Mouse (Mus musculus): Measurements from ENCODE around the gene Coro1c. TPM values are rescaled to one million over a fixed set of nuclear protein-coding genes. Genes with fewer than 3 reads are reported as not detected.

The Coro1c gene
- total and polyA plus RNA-seq, 3 experiments = 77.3 to 158 (median 103) TPM

DNA sequence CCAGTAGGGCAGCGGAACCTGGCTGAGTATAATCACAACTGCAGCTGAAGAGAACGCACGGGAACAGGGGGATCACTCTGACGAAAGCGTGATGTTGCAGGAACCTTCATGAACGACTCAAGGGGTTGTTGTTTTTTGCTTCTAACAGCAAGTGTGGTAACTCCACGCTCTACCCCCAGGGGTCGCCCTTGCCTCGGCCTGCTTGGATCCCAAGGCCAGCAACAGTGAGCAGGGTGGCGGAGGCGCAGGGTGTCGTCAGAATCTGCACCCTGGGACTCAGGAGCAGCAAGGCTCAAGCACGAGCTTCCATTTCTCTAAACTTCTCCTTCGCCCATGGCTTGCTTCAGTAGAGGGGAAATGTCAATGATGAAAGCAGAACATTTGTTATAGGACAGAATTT, 54.1 kb downstream of the Coro1c start:
- Histone ChIP-seq H3K79me2 (ENCODE audit: control insufficient read depth, insufficient read depth, low read length, poor library complexity) (no peaks in the 10 kb centered on the region), H3K9ac (ENCODE audit: control insufficient read depth, low read depth, low read length, poor library complexity, severe bottlenecking) (no peak overlapping the region), H3K4me1 (ENCODE audit: control insufficient read depth in 1 of 2, insufficient read depth in 2 of 2, low read length in 2 of 2) (no peaks in the 10 kb centered on the region), H3K27ac (ENCODE audit: control insufficient read depth, low read depth, low read length) (no peak overlapping the region), H3K36me3 (ENCODE audit: control insufficient read depth in 1 of 2, insufficient read depth in 2 of 2, low read length in 2 of 2) (peaks cover 0 to 4% of the 10 kb centered on the region in 2 experiments; a peak in 2 of 4 replicates), H3K27me3 (ENCODE audit: control insufficient read depth in 1 of 2, insufficient read depth in 2 of 2, low read length in 2 of 2) (no peaks in the 10 kb centered on the region), H3K9me3 (replicated peaks; ENCODE audit: insufficient read depth, low read length) (no peaks in the 10 kb centered on the region), H3K4me3 (ENCODE audit: control insufficient read depth in 1 of 2, insufficient read depth in 1 of 2, low read depth in 2 of 2, low read length in 2 of 2) (no peak overlapping the region)
- peak; percentile 65 for TF ChIP-seq ZC3H11A (IDR thresholded peaks at IDR 0.05; ENCODE audit: low read depth, low read length)
- peak; percentile 78 to 88 (median 84) for TF ChIP-seq CTCF (IDR thresholded peaks at IDR 0.05 in 2 of 3, conservative IDR thresholded peaks at IDR 0.05 in 1 of 3; ENCODE audit: control insufficient read depth in 1 of 3, insufficient read depth in 1 of 3, low read depth in 2 of 3, low read length in 3 of 3, poor library complexity in 1 of 3, severe bottlenecking in 1 of 3)
- no peak for TF ChIP-seq GABPA (IDR thresholded peaks at IDR 0.05; ENCODE audit: low read depth, low read length)
- no peak for TF ChIP-seq E2F4 (IDR thresholded peaks at IDR 0.05; ENCODE audit: borderline replicate concordance, low read depth, low read length)
- TF ChIP-seq USF1 (IDR thresholded peaks at IDR 0.05; ENCODE audit: low read depth, low read length) = no peak
- TF ChIP-seq MAZ (IDR thresholded peaks at IDR 0.05; ENCODE audit: low read depth, low read length) = no peak
- no peak for TF ChIP-seq POLR2AphosphoS5 (IDR thresholded peaks at IDR 0.05; ENCODE audit: borderline replicate concordance, low read depth, low read length)
- TF ChIP-seq RAD21 (IDR thresholded peaks at IDR 0.05; ENCODE audit: low read depth, low read length) = peak; percentile 64
- TF ChIP-seq MYB (IDR thresholded peaks at IDR 0.05; ENCODE audit: low read depth, low read length) = no peak
- TF ChIP-seq SIN3A (IDR thresholded peaks at IDR 0.05; ENCODE audit: low read length) = no peak
- no peak for TF ChIP-seq RCOR1 (IDR thresholded peaks at IDR 0.05; ENCODE audit: low read depth, low read length)
- no peak for TF ChIP-seq MXI1 (IDR thresholded peaks at IDR 0.05; ENCODE audit: low read depth, low read length)
- no peak for TF ChIP-seq ETS1 (IDR thresholded peaks at IDR 0.05; ENCODE audit: low read depth, low read length)
- no peak for TF ChIP-seq USF2 (IDR thresholded peaks at IDR 0.05; ENCODE audit: borderline replicate concordance in 1 of 2, insufficient read depth in 1 of 2, low read depth in 1 of 2, low read length in 2 of 2)
- TF ChIP-seq MEF2A (IDR thresholded peaks at IDR 0.05; ENCODE audit: extremely low read depth, insufficient replicate concordance, low read depth, low read length, poor library complexity, severe bottlenecking) = no peak
- TF ChIP-seq MYC (IDR thresholded peaks at IDR 0.05; ENCODE audit: low read depth, low read length) = no peak
- no peak for TF ChIP-seq TAL1 (IDR thresholded peaks at IDR 0.05; ENCODE audit: low read length)
- TF ChIP-seq NELFE (IDR thresholded peaks at IDR 0.05; ENCODE audit: low read depth, low read length) = no peak
- no peak for TF ChIP-seq CHD1 (IDR thresholded peaks at IDR 0.05; ENCODE audit: low read depth, low read length)
- no peak for TF ChIP-seq POLR2AphosphoS2 (IDR thresholded peaks at IDR 0.05; ENCODE audit: low read length)
- peak; percentile 78 for TF ChIP-seq SMC3 (IDR thresholded peaks at IDR 0.05; ENCODE audit: low read depth, low read length)
- no peak for TF ChIP-seq KAT2A (conservative IDR thresholded peaks at IDR 0.05; ENCODE audit: low read depth, low read length)
- DNase-seq (ENCODE audit: low read depth, low spot score) = peak; percentile 71

Data from MEL (cell line).